Mouse (Mus musculus): ENCODE data around the gene Map3k5. TPM values are rescaled to one million over a fixed set of nuclear protein-coding genes. Genes with fewer than 3 reads are reported as not detected.

Map3k5 gene
- total and polyA plus RNA-seq, 2 experiments from 2014 or later = 0.91 to 5.5 TPM

DNA sequence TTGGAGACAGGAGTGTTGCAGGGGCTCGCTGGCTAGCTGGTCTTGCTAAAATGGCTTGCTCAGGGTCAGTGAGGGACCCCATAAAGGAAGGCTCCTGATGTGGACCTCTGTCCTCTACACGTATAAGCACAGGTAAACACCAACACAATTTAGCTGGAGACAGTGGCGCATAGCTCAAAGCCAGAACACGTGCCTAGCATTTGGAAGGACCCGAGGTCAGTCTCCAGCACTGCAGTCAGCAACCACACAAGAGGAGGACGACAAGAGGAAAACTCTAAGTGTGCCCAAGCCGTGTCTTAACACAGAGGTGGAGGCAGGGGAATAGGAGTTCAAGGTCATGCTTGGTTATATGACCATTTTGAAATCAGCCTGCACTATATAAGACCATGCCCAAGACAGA, 5.9 kb downstream of the Map3k5 start:
- no peak overlapping the region for H3K27ac ChIP-seq
- H3K9ac ChIP-seq (replicated peaks; ENCODE audit: low read length) = no peak overlapping the region
- no peaks in the 10 kb centered on the region; the same call in 1 of the 2 replicates for H3K4me1 ChIP-seq (ENCODE audit: insufficient read depth, low read length)
- TF ChIP-seq CTCF (IDR thresholded peaks at IDR 0.05; ENCODE audit: low read depth) = no peak
- WGBS = 86% methylated on average over 7 of the region's 7 CpGs
- no peak overlapping the region for H3K4me3 ChIP-seq (ENCODE audit: low read length)
- H3K9me3 ChIP-seq (ENCODE audit: low read length) = no peaks in the 10 kb centered on the region
- DNase-seq (ENCODE audit: low spot score) = no peak
- no peaks in the 10 kb centered on the region for H3K27me3 ChIP-seq (ENCODE audit: insufficient read depth, low read length)
- H3K36me3 ChIP-seq (ENCODE audit: insufficient read depth, low read length) = no peaks in the 10 kb centered on the region
- no peak overlapping the region for H3K4me2 ChIP-seq (ENCODE audit: low read depth, low read length)
- ATAC-seq = no peak

DNA sequence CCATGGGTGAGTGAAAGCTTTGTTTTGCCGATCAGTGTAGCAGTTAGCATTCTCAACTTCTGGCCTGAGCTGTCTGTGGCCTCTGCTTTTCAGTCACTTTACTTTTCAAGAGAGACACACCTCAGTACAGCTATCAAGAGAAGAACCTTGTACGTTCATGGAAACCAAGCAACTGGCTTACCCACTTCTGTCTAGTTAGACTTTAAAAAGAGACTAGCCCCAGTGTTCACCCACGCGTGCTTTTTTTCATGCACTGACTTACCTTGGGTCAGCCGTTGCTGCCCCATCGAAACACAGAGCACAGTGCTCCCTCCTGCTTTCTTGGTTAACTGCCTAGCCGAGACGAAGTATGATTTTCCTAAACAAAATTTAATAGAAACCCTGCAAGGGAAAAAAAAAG, 6.4 kb downstream of the Map3k5 start:
- 88% methylated on average over 8 of the region's 8 CpGs for WGBS
- no peaks in the 10 kb centered on the region for H3K27me3 ChIP-seq (ENCODE audit: insufficient read depth, low read length)
- DNase-seq (ENCODE audit: low spot score) (no peak), ATAC-seq (no peak)
- no peak overlapping the region for H3K27ac ChIP-seq
- no peak for TF ChIP-seq CTCF (IDR thresholded peaks at IDR 0.05; ENCODE audit: low read depth)
- no peak overlapping the region for H3K4me3 ChIP-seq (ENCODE audit: low read length)
- no peak overlapping the region for H3K4me2 ChIP-seq (ENCODE audit: low read depth, low read length)
- no peaks in the 10 kb centered on the region; the same call in 1 of the 2 replicates for H3K4me1 ChIP-seq (ENCODE audit: insufficient read depth, low read length)
- H3K9ac ChIP-seq (replicated peaks; ENCODE audit: low read length) = no peak overlapping the region
- H3K9me3 ChIP-seq (ENCODE audit: low read length) = no peaks in the 10 kb centered on the region
- H3K36me3 ChIP-seq (ENCODE audit: insufficient read depth, low read length) = no peaks in the 10 kb centered on the region

DNA sequence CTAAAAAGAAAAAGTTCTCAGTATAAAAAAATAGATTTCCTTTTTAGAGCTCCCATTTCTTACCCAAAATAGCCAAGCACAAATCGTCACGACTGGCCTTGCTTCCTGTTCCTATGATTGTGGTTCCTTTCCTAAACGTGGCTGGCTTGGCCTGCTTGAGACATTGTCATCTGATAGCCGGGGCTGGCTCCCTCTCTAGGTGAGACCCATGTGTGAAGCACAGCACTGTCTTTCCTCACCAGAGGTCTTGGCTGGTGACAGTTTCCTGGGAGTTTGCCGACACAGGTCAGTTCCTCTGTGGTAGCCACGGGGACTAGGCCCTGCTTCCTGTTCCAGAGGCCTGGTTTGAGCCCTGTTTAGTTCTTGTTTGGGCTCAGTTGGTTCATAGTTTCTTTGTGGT, 6.8 kb downstream of the Map3k5 start:
- Histone ChIP-seq H3K27me3 (ENCODE audit: insufficient read depth, low read length) (no peaks in the 10 kb centered on the region), H3K4me3 (ENCODE audit: low read length) (no peak overlapping the region), H3K4me2 (ENCODE audit: low read depth, low read length) (no peak overlapping the region), H3K9ac (replicated peaks; ENCODE audit: low read length) (no peak overlapping the region), H3K9me3 (ENCODE audit: low read length) (no peaks in the 10 kb centered on the region), H3K36me3 (ENCODE audit: insufficient read depth, low read length) (no peaks in the 10 kb centered on the region), H3K4me1 (ENCODE audit: insufficient read depth, low read length) (no peaks in the 10 kb centered on the region; the same call in 1 of the 2 replicates), H3K27ac (no peak overlapping the region)
- 67% methylated on average over 6 of the region's 6 CpGs for WGBS
- DNase-seq (ENCODE audit: low spot score) = no peak
- no peak for TF ChIP-seq CTCF (IDR thresholded peaks at IDR 0.05; ENCODE audit: low read depth)
- ATAC-seq = no peak

DNA sequence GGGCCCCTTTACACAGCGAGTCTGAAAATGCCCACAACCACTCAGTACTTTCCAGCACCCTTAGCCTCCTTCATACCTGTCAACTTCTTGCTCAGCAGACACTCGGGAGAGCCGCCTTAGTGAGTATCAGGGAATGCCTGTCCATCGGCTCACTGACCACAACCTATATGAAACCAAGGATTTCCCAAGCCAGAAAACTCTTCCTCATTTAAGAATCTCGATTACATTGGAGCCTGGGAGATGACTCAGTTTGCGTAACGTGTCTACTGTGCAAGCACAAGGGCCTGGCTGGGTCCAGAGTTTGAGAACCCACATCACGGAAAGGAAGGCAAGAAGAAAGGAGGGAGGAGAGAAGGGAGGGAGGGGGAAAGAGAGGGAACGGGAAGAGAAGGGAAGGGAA, 7.6 kb downstream of the Map3k5 start:
- Histone ChIP-seq H3K4me3 (ENCODE audit: low read length) (no peak overlapping the region), H3K4me2 (ENCODE audit: low read depth, low read length) (no peak overlapping the region), H3K9ac (replicated peaks; ENCODE audit: low read length) (no peak overlapping the region), H3K27me3 (ENCODE audit: insufficient read depth, low read length) (no peaks in the 10 kb centered on the region), H3K4me1 (ENCODE audit: insufficient read depth, low read length) (no peaks in the 10 kb centered on the region; the same call in 1 of the 2 replicates), H3K36me3 (ENCODE audit: insufficient read depth, low read length) (no peaks in the 10 kb centered on the region), H3K9me3 (ENCODE audit: low read length) (no peaks in the 10 kb centered on the region), H3K27ac (no peak overlapping the region)
- DNase-seq (ENCODE audit: low spot score) = no peak
- WGBS = 80% methylated on average over 9 of the region's 9 CpGs
- ATAC-seq = no peak
- TF ChIP-seq CTCF (IDR thresholded peaks at IDR 0.05; ENCODE audit: low read depth) = no peak

DNA sequence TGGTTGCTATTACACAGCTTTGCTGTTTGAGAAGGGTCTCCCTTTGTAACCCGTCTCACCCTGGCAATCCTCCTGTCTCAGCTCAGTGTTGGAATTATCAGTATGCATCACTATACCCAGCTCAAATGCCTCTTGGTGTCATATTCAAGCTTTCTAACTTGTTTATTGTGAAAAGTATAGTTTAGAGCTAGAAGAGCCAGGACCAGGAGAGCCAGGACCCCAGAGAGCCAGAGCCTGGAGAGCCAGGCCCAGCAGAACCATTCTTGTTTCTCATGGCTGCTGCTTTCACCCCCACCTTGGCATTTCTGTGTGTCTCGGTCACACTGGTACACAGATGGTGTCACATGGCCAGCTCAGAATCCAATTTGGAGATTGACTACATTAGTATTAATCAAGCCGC, 8.3 kb downstream of the Map3k5 start:
- H3K27me3 ChIP-seq (ENCODE audit: insufficient read depth, low read length) = no peaks in the 10 kb centered on the region
- no peaks in the 10 kb centered on the region for H3K9me3 ChIP-seq (ENCODE audit: low read length)
- no peak overlapping the region for H3K9ac ChIP-seq (replicated peaks; ENCODE audit: low read length)
- no peaks in the 10 kb centered on the region for H3K36me3 ChIP-seq (ENCODE audit: insufficient read depth, low read length)
- no peaks in the 10 kb centered on the region for H3K4me1 ChIP-seq (ENCODE audit: insufficient read depth, low read length)
- H3K27ac ChIP-seq = no peak overlapping the region
- TF ChIP-seq CTCF (IDR thresholded peaks at IDR 0.05; ENCODE audit: low read depth) = no peak
- H3K4me3 ChIP-seq (ENCODE audit: low read length) = no peak overlapping the region
- WGBS = 90% methylated on average over 3 of the region's 3 CpGs
- ATAC-seq = no peak
- H3K4me2 ChIP-seq (ENCODE audit: low read depth, low read length) = no peak overlapping the region
- no peak for DNase-seq (ENCODE audit: low spot score)

DNA sequence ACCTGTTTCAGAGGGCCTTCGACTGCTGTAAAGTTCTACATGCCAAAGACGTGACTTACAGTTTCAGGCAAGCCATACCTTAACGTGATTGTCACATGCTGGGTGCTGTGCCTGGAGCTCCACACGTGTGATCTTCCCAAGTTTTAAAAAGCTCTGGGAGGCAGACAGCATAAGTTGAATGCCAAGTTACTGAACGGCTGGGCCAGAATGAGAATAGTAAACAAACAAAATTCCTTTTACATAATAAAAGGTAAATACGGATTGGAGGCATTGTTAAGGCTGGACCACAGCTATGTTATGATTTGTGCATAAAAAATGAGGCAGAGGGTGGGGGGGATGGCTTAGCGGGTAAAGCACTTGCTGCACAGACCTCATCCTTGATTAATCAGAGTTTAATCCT, 11.4 kb downstream of the Map3k5 start:
- 74% methylated on average over 7 of the region's 7 CpGs for WGBS
- ATAC-seq = no peak

DNA sequence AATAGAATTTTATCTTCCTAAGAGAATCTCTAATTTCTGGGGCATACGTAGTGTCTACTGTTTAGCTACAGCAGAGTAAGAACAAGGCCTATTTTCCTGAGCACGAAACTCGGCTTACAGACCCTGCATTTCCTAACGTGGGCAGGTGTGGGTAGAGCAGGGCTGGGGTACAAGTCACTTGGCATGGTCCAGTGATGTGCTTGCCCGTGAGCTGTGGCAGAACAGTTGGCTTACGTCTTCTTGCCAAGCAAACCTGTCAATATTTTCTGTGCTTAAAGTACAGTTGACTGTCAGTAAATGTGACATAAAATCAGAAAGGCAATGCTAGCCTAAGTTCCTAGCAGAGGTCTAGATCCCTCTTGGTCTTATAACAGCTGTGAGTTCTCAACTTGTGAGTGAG, 12.4 kb downstream of the Map3k5 start:
- ATAC-seq (no peak), DNase-seq (ENCODE audit: low spot score) (no peak)
- TF ChIP-seq CTCF (IDR thresholded peaks at IDR 0.05; ENCODE audit: low read depth) = no peak
- Histone ChIP-seq H3K4me1 (ENCODE audit: insufficient read depth, low read length) (no peaks in the 10 kb centered on the region), H3K36me3 (ENCODE audit: insufficient read depth, low read length) (no peaks in the 10 kb centered on the region), H3K9me3 (ENCODE audit: low read length) (no peaks in the 10 kb centered on the region), H3K27me3 (ENCODE audit: insufficient read depth, low read length) (no peaks in the 10 kb centered on the region), H3K9ac (replicated peaks; ENCODE audit: low read length) (no peak overlapping the region), H3K27ac (no peak overlapping the region), H3K4me2 (ENCODE audit: low read depth, low read length) (no peak overlapping the region), H3K4me3 (ENCODE audit: low read length) (no peak overlapping the region)
- 81% methylated on average over 6 of the region's 6 CpGs for WGBS

More for the DNA sequence above, 11.4 kb downstream of the Map3k5 start:
- no peak overlapping the region for H3K4me2 ChIP-seq (ENCODE audit: low read depth, low read length)
- no peak overlapping the region for H3K4me3 ChIP-seq (ENCODE audit: low read length)
- no peak for TF ChIP-seq CTCF (IDR thresholded peaks at IDR 0.05; ENCODE audit: low read depth)
- no peaks in the 10 kb centered on the region for H3K4me1 ChIP-seq (ENCODE audit: insufficient read depth, low read length)
- H3K27ac ChIP-seq = no peak overlapping the region
- no peaks in the 10 kb centered on the region for H3K36me3 ChIP-seq (ENCODE audit: insufficient read depth, low read length)
- no peak overlapping the region for H3K9ac ChIP-seq (replicated peaks; ENCODE audit: low read length)
- H3K27me3 ChIP-seq (ENCODE audit: insufficient read depth, low read length) = no peaks in the 10 kb centered on the region
- no peaks in the 10 kb centered on the region for H3K9me3 ChIP-seq (ENCODE audit: low read length)
- no peak for DNase-seq (ENCODE audit: low spot score)
